Mouse (Mus musculus) regulatory T cell (primary cell): ENCODE results near the gene Ncf2.
"Not testable (repeated sequence)": the region's sequence is repeated elsewhere in the genome, so short reads cannot be mapped to it uniquely, and the experiment has no call there.

ENCODE experiments used
- in situ Hi-C: fragments of 300-600 bp; cut with MboI, MseI; formaldehyde crosslinking; loops from one replicate; pipeline ENCODE4 v1.15.1; 2025; ENCODE audit warnings: high pct_unique_total_duplicates

Ncf2 gene

DNA sequence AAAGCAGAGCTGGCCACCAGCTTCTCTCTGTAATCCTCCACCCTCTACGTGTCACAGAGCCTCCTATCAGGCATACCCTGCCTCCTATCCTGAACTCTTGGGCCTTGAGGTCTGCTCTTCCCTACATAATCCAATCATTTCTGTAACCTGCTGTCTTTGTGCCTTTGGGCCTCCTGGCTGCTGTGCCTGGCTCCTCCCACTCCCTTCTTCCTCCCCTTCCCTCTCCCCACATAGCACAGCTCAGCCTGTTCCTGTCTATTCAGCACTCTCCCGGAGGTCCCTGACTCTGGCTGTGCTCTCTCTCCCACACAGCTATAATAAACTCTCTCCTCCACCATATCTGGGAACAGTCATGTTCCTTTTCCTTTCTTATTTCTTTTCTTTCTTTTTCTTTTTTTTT is at the start of gene Ncf2:
Gene Ncf2, plus strand, starts transcription at position 298 of the 400 bp plus-strand sequence.
- in situ Hi-C loops = no loop called here

DNA sequence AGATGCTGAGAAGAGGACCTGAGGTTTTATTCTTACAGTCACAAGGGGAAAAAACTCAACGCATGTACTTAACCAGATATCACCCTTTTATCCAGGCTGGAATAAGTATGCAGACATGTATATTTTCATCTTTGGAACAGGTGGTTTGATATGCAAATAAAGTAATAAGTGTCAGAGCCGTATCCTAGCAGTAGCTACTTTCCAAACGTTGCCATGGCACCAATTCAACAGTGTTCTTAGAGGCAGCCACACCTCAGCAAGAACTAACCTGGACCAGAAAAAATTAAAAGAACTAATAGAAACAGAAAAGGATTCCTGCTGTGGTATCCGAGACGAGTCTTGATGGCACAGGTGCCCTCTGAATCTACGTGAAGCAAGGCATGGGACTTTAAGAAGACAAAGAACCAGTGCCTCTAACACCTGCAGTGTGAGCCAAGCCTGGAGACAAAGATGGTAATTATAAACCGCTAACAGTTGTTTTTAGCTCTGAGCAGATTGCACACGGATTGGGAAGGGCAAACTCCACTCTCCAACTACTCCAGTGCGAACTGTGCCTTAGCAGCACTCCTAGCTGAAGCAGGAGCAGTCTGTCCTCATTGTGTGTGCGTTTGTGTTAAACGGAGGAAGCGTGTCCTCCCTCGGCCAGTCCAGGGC is 49.6 kb upstream of the Ncf2 start, which contains the start of gene Apobec4:
Gene Apobec4, plus strand, starts transcription at position 240 of the 654 bp plus-strand sequence.
- in situ Hi-C loops = no loop called here

DNA sequence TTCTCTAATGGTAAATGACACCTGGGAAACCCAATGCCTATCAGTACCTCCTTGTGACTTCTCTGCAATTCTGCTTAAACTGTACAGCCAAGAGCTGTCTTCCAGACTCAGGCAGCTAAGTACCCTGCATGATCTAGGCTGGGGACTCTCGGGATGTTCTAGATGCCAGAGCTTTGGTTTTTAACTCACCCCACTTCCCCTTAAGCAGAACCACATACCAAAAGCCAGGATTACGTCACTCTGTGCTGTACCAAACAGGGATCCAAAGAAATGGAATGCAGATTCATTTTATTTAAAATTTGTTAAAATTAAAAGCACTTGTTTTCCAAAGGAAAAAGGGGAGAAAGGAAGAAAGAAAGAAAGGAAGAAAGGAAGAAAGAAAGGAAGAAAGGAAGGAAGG is 38.2 kb upstream of the Ncf2 start:
- in situ Hi-C loops = no loop called here

DNA sequence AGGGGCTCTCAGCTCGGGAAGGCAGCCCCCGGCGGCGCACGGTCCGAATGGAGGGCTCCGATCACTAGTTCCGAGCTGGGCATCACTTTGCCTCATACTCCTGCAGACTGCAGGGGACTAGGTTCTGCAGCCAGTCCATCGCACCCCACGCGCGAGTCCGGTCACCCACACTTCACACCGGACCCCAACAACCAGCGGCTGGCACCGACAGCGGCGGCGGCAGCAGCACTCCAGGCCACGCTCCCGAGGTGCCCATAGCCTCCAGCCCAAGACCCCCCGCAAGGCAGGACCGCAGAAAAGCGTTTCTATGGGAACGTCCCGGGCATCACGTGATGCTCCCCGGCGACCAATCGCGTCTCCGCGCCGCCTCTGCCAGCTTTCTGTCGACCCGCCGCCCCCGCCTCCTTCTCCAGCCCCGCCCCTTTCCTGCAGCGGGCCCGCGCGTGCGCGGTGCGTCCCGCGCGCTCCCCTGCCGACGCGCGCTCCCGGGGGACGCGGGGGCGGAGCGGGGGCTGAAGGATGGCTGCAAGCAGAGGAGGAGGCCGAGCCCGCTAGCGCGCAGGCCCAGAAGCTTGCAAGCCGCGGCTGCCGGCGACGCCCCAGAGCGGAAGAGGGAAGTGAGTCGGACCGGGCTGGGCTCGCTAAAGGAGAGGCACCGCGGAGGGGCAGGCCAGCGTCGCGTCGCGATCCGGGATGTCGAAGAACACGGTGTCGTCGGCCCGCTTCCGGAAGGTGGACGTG is 33.8 kb upstream of the Ncf2 start, which contains the start of the genes Rgl1 and Arpc5:
Gene Rgl1, minus strand, starts transcription at position 320 of the 741 bp plus-strand sequence.
Gene Arpc5, plus strand, starts transcription at position 511 of the 741 bp plus-strand sequence.
- in situ Hi-C loops = no loop called here

DNA sequence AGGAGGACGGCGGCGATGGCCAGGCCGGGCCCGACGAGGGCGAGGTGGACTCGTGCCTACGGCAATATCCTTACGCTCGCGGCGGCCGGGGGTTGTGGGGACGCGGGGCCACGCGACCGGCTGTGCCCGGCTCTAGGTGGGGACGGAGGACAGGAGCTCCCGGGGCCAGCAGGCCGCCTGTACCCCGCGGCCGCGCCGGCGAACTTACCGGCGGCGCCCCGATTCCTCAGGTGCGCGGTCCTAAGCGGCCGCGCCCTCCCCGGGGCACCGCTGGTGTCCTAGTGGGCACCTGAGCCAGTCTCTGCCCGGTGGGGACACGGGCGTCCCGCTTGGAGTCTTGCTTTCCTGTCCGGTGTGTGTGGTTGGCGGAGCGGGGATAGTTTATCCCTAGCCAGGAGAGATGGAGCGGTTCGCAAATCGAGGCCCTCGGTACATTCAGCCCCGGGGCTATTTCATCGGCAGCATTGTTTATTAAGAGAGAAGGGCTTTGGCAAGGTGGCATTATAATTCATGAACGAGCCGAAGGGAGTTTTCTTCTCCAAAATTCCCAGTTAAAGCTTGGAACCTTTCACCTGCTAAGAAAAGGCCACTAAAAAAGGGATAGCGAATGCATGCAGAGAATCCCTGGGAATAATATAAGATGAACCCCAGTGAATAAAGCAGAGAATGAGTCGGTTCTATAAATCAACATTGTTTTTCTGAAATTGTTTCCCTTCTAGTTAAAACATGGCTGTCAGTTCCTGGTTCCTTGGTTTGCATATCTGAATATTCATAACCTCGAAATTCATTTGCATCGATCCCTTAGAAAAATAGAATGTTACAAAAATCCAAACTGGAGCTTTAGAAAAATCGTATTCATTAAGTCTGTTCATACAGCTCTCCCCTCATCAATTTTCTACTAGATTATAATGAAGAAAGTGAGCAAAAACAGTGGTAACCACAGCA is 32.9 kb upstream of the Ncf2 start:
- in situ Hi-C loops = no loop called here

DNA sequence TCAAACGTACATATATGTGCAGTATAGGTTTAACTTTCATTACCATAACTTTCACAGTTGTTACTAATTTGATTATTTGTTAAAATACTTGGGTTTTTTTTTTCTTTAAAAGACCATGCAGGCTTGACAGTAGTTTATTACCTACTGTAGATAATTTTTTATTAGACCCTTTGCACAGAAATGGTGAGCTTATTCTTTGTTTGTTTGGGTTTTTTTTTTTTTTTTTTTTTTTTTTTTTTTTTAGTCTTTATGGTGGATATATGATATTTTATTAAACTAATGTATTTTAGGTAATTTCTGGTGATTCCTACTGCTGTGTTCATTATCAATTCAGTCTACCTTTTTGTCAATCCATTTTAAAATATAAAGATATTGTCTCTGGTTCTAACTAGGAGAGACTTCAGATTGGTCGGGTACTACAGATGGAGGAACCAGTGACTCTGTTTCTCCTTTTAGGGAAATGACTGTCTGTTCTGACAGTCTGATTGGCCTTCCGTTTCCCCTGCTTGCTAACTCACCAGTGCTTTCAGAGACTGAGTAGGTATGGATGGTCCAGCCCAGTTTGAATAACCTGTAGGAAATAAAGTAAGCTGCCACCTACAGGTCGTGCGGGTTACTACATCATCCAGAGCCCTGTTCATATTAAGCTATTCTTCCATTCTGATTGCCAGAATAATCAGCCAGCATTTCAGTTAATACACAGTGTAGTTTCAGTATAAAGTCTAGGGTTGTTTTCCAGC is 32.1 kb upstream of the Ncf2 start:
- in situ Hi-C loops = no loop called here

DNA sequence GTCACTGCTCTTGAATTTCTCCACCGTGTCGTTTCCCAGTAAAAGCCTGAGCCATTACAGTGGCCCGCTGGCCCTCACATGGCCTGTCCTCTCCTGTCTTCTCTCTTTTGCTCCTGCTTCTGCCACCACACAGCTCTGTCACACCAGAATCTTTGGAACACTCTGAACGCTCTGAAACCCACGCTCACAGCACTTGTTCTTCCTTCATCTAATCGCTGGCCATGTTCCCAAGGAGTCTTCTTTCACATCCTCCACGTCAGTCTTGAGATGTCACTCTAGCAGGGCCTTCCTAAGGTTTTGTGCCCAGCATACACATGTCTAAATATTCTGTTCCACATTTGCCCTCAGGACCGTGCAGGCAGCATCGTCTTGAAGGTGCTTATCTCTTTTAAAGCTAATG is 29.0 kb upstream of the Ncf2 start:
- in situ Hi-C loops = no loop called here

DNA sequence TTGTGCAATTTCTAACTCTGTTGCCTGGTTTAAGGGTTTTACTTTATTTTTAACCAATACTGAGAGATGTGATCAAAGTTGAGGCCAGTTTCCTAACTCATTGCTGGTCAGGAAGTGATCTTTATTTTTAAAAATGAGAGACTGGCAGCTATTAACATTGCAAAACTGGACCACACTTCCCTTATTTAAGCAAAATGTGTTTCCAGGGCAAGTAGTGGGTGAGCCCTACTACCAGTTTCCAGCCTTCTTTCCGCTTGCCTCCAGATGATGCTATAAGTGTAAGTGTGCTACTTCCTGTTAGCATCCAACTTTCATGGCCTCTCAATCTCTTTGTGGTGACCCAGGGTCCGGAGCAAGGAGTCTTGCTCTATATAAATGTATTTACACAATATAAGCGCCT is 25.4 kb upstream of the Ncf2 start:
- in situ Hi-C loops = not testable (repeated sequence)

DNA sequence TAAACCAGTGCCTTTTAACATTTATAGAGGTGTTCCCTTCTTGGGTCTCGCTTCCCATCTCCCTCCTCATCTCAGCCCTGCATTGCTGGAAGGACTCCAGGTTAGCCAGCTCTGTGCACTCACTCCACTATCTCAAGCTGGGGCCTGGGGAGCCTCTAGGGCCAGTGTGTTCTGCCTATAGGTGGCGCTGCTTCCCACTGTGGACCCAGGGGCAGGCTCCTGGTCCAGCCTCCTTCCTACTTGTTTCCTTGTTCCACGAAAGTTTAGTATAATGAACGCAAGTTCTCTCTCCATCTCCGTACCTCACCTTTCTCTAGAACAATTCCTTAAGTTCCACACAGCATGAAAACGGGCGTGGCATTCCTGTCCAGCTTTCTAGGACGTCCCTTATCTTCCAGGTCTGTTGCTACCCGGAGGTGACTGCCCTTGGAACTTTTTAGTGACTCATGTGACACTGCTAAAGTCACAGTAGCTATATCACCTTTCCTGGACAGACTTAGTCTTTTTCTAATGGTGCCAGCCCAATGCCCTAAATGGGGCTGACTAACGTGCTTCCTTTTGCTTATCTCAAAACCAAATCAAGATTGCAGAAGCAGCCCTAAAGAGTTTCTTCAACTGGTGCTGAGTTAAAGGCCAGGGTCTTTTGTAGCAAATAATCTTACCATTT is 20.8 kb upstream of the Ncf2 start:
- in situ Hi-C loops = no loop called here

DNA sequence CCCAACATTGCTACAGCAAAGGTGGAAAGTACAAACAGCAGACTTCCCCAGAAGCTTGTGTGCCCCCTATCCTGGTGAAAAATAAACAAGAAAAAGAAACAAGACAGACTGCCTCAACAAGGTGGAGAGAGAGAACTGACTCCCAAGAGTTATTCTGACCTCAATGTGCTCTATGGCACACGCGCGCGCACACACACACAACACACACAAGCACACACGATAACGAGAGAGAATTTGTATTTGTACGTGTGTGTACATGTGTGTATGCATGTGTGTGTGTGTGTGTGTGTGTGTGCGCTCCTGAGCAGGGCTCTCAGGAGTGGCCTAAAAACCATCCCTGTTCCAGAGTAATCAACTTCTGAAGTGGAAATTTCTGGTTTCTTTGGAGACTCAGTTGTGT is 15.4 kb upstream of the Ncf2 start:
- in situ Hi-C loops = no loop called here

DNA sequence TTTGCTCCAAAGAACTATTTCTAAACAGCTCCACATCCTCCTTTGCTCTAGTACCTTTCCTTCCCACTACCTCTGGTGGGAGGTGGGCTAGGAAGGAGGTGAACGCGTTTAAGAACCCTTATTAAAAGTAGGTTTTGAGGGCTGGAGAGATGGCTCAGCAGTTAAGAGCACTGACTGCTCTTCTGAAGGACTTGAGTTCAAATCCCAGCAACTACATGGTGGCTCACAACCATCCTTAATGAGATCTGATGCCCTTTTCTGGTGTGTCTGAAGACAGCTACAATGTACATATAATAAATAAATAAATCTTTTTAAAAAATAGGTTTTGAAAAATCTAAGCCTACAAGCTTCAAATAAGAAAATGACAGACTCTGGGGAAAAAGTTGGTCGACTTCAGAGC is 14.5 kb upstream of the Ncf2 start:
- in situ Hi-C loops = not testable (repeated sequence)

DNA sequence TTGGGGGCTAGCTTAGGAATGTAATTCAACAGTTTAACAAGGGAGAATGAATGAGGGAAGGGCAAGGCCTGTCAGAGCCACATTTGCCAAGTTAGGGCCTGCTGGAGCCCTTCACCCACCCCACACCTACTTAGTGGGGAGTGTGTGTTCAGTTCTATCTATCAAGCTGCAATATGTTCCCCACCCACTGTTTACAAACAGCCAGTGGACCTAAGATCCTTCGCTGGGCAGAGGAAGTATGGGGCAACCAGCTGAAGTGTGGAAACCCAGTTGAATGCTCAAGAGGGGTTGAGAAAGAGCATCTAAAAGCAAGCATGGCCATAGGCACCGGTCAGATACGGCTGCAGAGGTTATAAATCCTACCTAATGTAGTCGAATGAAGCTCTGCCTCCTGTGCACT is 13.0 kb upstream of the Ncf2 start:
- in situ Hi-C loops = no loop called here

DNA sequence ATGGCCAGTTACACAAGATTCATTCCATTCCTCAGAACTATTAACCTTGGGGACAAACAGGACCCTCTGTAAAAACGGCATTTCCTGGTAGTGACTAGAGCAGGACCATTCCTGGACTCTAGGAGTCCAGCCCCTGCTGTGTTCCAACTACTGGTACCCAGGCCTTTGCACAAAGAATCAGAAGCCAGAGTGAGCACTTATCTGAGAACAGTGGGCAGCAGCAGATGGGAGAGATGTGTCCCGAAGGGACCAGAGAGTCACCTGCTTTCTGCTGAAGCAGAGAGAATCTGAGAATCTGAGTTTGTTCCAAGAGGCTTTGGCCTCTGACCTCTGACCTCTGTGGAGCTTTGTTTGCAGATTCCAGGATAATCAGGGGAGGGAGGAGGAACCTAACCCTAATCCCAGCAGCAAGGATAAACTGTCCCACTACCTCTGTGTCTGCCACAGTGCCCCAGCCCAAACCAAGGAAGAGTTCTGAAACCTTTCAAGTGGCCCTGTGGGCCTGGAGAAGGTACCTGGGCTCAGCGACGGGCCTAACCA is 11.8 kb upstream of the Ncf2 start:
- in situ Hi-C loops = no loop called here

DNA sequence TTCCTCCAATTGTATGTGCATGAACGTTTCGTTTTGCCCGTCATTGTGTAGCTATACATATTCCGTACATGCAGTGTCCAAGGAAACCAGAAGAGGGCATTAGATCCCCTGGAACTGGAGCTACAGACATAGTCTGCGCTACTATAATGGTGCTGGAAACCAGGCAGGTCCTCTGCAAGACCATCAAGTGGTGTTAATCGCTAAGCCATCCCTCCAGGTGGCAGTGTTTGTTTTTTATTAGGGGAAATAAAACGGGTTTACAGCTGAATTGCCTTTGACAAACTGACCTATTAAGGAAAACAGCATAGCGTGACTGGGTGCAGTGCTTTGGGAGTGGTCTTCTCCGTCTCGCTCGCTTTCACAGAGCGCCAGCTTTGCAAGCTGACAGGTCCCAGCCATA is 9.7 kb upstream of the Ncf2 start:
- in situ Hi-C loops = no loop called here

DNA sequence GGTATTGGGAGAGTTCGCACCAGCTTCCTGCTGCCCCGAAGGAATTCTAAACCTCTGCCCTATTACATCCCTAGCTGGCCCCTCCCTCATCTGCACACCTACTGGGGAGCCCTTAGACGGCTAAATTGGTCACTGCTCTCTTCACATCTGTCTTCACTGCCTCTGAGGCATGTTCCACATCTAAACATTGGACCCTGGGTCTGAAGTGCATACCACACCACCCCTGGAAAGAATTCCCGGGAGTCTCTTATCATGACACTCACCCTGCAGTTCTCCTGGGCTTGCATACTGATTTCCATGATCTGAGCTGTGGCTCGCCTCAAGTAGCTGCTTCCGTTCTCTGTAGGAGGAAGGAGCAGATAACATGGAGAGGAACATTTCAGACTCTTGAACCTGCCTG is 9.2 kb upstream of the Ncf2 start:
- in situ Hi-C loops = no loop called here

DNA sequence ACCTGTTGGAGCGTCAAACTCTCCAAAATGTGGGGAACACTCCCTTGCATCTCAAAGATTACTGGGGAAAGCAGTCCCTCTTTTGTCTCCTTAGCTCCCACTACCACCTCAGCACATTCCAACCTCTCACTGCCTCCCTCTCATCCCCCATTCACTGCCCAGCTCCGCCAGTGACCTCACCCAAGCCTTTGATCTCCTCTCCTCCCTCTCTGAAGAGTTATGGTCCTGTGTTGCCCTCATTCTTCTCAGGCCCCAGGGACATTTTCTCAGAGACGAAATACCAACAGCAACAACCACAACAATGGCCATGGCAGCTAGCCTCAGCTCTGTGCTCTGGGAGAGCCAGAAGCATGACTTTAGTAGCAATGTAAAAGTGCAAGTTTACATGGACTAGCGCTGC is 8.7 kb upstream of the Ncf2 start:
- in situ Hi-C loops = no loop called here

DNA sequence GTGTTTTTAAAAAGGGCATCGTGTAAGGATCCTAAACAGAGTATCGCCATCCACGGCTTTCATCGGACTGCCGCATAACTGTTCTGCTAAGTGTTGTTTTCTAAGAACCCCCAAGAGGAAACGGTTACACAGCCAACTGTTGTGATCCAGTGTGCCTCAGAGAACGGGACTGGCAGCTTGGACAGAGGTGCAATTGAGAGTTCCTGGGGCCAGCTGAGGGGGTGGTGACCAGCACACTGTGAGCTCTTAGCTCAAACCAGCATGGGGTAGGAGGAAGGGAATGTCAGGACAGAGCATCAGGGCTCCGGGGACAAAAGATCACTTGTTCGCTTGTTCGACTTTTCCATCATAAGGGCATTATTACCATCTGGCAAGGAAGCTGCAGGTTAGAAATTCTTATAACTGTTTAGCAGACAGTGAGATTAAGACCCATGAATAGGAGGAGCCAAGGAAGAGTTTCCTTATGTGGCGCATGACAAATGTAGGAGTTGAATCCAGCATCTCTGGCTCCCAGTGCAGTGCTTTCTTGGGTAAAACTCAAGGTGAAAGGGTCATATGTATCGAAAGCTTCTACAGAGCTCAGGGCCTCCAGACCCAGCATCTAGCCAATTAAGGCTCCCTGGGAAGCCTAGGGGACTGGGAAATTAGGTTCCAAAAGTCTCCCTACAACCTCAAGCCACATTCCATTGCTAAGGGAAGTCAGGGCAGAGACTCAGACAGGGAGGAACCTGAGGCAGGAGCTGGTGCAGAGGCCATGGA is 7.1 kb upstream of the Ncf2 start:
- in situ Hi-C loops = no loop called here

DNA sequence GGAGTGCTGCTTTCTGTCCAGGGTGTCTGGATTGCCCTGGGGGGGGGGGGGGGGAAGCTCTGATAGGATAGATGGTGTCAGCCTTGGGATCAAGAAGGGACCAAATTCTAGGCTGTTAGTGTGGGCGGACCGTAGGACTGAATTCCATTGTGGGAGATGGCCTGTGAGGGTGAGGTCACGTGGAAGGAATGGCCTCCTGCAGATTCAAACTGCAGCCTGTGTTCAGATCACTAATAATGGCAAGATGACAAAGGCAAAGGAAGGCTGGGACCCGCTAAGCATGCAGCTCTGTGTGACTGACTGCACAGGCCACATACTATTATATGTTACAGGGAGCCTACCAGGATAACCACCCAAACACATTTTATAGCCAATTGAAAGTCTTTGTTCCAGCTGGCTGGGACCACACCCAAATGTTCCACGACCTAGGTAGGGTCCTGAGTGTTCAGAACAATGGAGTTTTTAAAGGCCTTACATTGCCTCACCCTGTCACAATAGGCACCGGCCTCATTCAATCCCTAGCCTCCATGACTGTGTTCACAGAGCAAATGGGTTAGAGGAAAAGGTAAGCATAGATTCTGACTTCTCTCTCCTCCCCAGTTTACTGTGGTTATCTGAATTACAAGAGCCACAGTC is 6.4 kb upstream of the Ncf2 start:
- in situ Hi-C loops = no loop called here

DNA sequence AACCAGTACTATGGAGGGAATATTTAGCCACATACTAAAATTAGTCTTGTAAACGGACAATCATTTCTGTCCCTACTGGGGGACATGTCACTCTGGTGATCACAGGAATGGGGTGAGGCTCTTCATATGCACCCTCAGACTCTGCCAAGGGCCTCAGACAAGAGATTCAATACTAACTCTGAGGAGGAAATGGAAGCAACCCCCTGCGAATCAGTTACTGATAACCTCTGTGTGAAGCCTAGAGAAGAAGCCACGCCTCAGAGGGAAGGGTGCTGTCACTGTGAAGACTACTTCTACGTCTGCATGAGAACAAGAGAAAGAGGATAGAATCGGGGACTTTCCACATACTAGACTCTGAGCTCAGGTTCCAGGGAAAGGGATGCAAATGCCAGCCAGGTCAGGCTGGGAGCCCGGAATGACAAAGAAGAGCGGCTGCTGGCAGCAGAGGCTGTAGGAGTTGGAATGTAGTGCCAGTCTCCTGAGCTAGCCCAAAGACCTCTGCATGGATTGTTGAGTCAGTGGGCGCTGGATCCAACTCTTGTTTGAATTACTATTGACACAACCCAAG is 4.2 kb upstream of the Ncf2 start:
- in situ Hi-C loops = no loop called here
